Mouse (Mus musculus): ENCODE results near the gene Cbr1. TPM values are rescaled to one million over a fixed set of nuclear protein-coding genes. Genes with fewer than 3 reads are reported as not detected.

Gene Cbr1
- polyA plus RNA-seq, 1 experiment from 2014 or later, result 70.2 TPM

- H3K4me3 ChIP-seq (ENCODE audit: low read depth, low read length), result no peak within 1 kb of the TSS
- H3K27me3 ChIP-seq (replicated peaks; ENCODE audit: control insufficient read depth, insufficient read depth, low read length), result no peaks in the 10 kb centered on the region
- ATAC-seq (ENCODE audit: low read depth) (no peak), DNase-seq (ENCODE audit: low spot score) (no peak)
- H3K36me3 ChIP-seq (ENCODE audit: control insufficient read depth, insufficient read depth, low read length), result no peaks in the 10 kb centered on the region
- no peaks in the 10 kb centered on the region for H3K9me3 ChIP-seq (ENCODE audit: control insufficient read depth, low read length)
- no peak within 1 kb of the TSS for H3K27ac ChIP-seq (replicated peaks; ENCODE audit: low read depth, low read length)
- H3K4me1 ChIP-seq (ENCODE audit: control insufficient read depth, insufficient read depth, low read length), result no peaks in the 10 kb centered on the region
- WGBS, result 75% methylated on average over 23 of the region's 23 CpGs
- H3K4me2 ChIP-seq (ENCODE audit: low read depth, low read length), result no peak within 1 kb of the TSS
- no peak within 1 kb of the TSS for H3K9ac ChIP-seq (ENCODE audit: low read depth, low read length)
Measured at GRCm38 (mm10) chr16:93627761-93628400, 22.2 kb downstream of the Cbr1 start, which contains the start of gene Gm5678. Gene Gm5678, plus strand, starts transcription at chr16:93628097.

DNA sequence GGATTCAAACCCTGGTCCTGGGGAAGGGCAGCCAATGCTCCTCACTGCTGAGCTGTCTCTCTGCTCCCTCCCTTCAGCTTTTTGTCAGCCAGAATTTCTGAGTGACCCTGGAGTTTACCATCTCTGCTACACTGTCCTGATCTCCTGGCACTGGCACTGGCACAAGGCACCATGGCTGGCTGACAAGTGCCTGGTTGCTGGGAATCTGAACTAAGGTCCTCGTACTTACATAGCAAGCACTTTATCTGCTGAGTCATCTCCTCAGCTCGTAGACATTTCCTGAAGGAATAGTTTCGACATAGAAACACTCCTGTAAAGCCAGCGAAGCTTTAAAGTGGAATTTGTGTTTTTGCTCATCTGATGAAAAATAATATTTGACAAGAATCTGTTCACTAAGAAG lies 38.4 kb downstream of the Cbr1 start:
- H3K4me1 ChIP-seq (ENCODE audit: control insufficient read depth, insufficient read depth, low read length), result no peaks in the 10 kb centered on the region
- no peak overlapping the region for H3K27ac ChIP-seq (replicated peaks; ENCODE audit: low read depth, low read length)
- H3K9me3 ChIP-seq (ENCODE audit: control insufficient read depth, low read length), result no peaks in the 10 kb centered on the region
- H3K36me3 ChIP-seq (ENCODE audit: control insufficient read depth, insufficient read depth, low read length), result no peaks in the 10 kb centered on the region
- H3K27me3 ChIP-seq (replicated peaks; ENCODE audit: control insufficient read depth, insufficient read depth, low read length), result no peaks in the 10 kb centered on the region
- no peak overlapping the region for H3K4me2 ChIP-seq (ENCODE audit: low read depth, low read length)
- WGBS, result 59% methylated on average over 4 of the region's 4 CpGs
- H3K9ac ChIP-seq (ENCODE audit: low read depth, low read length), result no peak overlapping the region
- no peak overlapping the region for H3K4me3 ChIP-seq (ENCODE audit: low read depth, low read length)
- DNase-seq (ENCODE audit: low spot score), result no peak
- ATAC-seq (ENCODE audit: low read depth), result no peak

DNA sequence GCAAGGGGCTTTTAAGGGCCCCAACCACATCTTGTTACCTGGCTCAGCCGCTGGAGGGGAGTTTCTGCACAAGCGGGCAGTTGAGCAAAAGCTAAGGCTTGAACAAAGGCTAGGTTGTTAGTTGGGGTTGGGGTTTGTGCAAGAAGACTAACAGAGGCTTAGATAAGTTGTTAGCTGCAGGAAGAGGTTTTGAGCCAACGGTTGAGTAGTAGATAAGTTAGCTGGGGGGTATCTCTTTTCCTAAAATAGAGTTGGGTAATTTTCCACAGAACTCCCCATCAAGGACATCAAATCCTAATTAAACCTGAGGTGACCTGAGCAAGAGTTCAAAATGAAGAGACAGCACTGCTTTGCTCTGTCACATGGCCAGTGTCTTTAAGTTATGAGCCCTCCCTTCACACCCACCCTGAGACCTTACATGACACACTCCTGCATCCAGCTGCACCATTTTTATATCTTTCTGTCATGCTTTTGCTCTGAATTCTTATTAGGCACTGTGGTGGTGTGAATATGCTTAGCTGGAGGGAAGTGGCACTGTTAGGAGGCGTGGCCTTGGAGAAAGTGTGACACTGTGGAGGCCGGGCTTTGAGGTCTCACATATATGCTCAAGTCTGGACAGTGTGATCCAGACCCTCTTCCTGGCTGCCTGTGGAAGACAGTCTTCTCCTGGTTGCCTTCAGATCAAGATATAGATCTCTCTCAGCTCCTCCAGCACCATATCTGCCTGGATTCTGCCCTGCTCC lies 43.0 kb downstream of the Cbr1 start:
- no peak overlapping the region for H3K4me3 ChIP-seq (ENCODE audit: low read depth, low read length)
- no peaks in the 10 kb centered on the region for H3K4me1 ChIP-seq (ENCODE audit: control insufficient read depth, insufficient read depth, low read length)
- no peaks in the 10 kb centered on the region for H3K27me3 ChIP-seq (replicated peaks; ENCODE audit: control insufficient read depth, insufficient read depth, low read length)
- no peaks in the 10 kb centered on the region for H3K9me3 ChIP-seq (ENCODE audit: control insufficient read depth, low read length)
- H3K27ac ChIP-seq (replicated peaks; ENCODE audit: low read depth, low read length), result no peak overlapping the region
- WGBS, result 78% methylated on average over 5 of the region's 5 CpGs
- H3K36me3 ChIP-seq (ENCODE audit: control insufficient read depth, insufficient read depth, low read length), result no peaks in the 10 kb centered on the region
- no peak overlapping the region for H3K4me2 ChIP-seq (ENCODE audit: low read depth, low read length)
- H3K9ac ChIP-seq (ENCODE audit: low read depth, low read length), result no peak overlapping the region
- ATAC-seq (ENCODE audit: low read depth), result no peak
- DNase-seq (ENCODE audit: low spot score), result no peak

Other genes starting within 250 kb of the Cbr1 start
- 10.8 and 12.2 TPM in 2 replicates for gene Setd4, start 1.8 kb upstream of the Cbr1 start, polyA plus RNA-seq (2014; fragmentation: Nextera tagmentation; extraction: Ambion mirVana)
- not detected in 2 replicates for gene Gm5678, start 22.2 kb downstream of the Cbr1 start, polyA plus RNA-seq (2014; fragmentation: Nextera tagmentation; extraction: Ambion mirVana)
- gene Cbr3, start 77.4 kb downstream of the Cbr1 start, polyA plus RNA-seq (2014; fragmentation: Nextera tagmentation; extraction: Ambion mirVana), result 11.7 and 15.9 TPM in 2 replicates
- gene Dop1b, start 106.1 kb downstream of the Cbr1 start, polyA plus RNA-seq (2014; fragmentation: Nextera tagmentation; extraction: Ambion mirVana), result 13.4 and 14.0 TPM in 2 replicates
- gene Morc3, start 226.3 kb downstream of the Cbr1 start, polyA plus RNA-seq (2014; fragmentation: Nextera tagmentation; extraction: Ambion mirVana), result 31.1 and 32.1 TPM in 2 replicates

Measured in embryonic facial prominence, embryonic 14.5 days (tissue).